In the genomic region with DNA sequence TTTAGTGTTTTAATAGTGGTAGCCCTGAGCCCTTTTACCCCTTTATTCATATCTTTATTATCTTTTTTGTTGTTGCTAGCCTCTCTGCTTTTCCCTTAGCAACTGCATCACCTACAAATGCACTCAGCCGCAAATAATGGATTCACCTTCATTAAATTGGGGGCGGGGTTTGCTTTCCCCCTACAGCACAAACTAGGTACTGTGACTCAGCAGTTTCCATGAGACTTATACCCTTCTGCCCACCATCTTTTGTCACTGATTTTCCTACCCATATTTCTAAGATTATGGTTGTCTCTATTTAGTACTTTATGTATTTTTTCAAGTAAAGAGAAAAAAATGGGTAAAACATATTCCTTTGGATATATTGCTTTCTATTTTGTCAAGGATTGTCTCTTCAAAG, we compare ENCODE assay signal across 27 mouse cellular contexts. TPM values are rescaled to one million over a fixed set of nuclear protein-coding genes. Genes with fewer than 3 reads are reported as not detected.
DNase-seq lines count a peak whose midpoint lies in the region; ATAC-seq and TF ChIP-seq lines count a peak whose summit lies in the region.
"Had no signal": no experiment of that assay in that cellular context is flagged by ENCODE, and none has a peak within 500 bp of the region (broad histone marks: within the 10 kb centered on the region; RNA-seq: fewer than 3 reads in every experiment).

No protein-coding gene starts in this region.

- no peaks in the 10 kb centered on the region for H3K9me3 ChIP-seq in midbrain, embryonic 11.5 days (ENCODE audit: control insufficient read depth, low read length)
- H3K9me3 ChIP-seq in midbrain, embryonic 16.5 days (replicated peaks; ENCODE audit: control insufficient read depth, low read length, poor library complexity, severe bottlenecking), result no peaks in the 10 kb centered on the region
- no peaks in the 10 kb centered on the region for H3K9me3 ChIP-seq in ES-E14 (ENCODE audit: control insufficient read depth, insufficient read depth, low read depth, low read length)
- H3K9me3 ChIP-seq in lung, postnatal 0 days (ENCODE audit: low read length), result no peaks in the 10 kb centered on the region
- H3K9me3 ChIP-seq: forebrain, embryonic 10.5 days; heart, embryonic 10.5 days; heart, embryonic 13.5 days; hindbrain, embryonic 10.5 days; hindbrain, embryonic 13.5 days; intestine, embryonic 15.5 days had no signal

- H3K9ac ChIP-seq in midbrain, embryonic 11.5 days (ENCODE audit: low read length), result no peak overlapping the region
- H3K9ac ChIP-seq in midbrain, embryonic 16.5 days (ENCODE audit: low read depth, low read length), result no peak overlapping the region
- no peak overlapping the region for H3K9ac ChIP-seq in ES-E14 (ENCODE audit: insufficient read depth, low read depth, low read length, poor library complexity, severe bottlenecking)
- H3K9ac ChIP-seq in lung, postnatal 0 days (replicated peaks; ENCODE audit: low read depth), result no peak overlapping the region
- H3K9ac ChIP-seq: forebrain, postnatal 0 days; heart, embryonic 13.5 days; hindbrain, embryonic 13.5 days; intestine, embryonic 15.5 days had no signal

- no peaks in the 10 kb centered on the region for H3K36me3 ChIP-seq in midbrain, embryonic 11.5 days (ENCODE audit: control insufficient read depth, insufficient read depth, low read length)
- H3K36me3 ChIP-seq in midbrain, embryonic 16.5 days (ENCODE audit: control insufficient read depth, insufficient read depth, low read length), result no peaks in the 10 kb centered on the region
- no peaks in the 10 kb centered on the region for H3K36me3 ChIP-seq in ES-E14 (ENCODE audit: control insufficient read depth, insufficient read depth, low read length, poor library complexity, severe bottlenecking)
- no peaks in the 10 kb centered on the region for H3K36me3 ChIP-seq in lung, postnatal 0 days (ENCODE audit: insufficient read depth, low read length)
- H3K36me3 ChIP-seq: forebrain, embryonic 10.5 days; heart, embryonic 10.5 days; hindbrain, embryonic 10.5 days; hindbrain, embryonic 13.5 days; intestine, embryonic 15.5 days had no signal

- H3K27ac ChIP-seq in midbrain, embryonic 11.5 days (ENCODE audit: low read depth, low read length), result no peak overlapping the region
- no peak overlapping the region for H3K27ac ChIP-seq in midbrain, embryonic 16.5 days (ENCODE audit: low read length)
- H3K27ac ChIP-seq in ES-E14 (ENCODE audit: insufficient read depth, low read depth, low read length, poor library complexity, severe bottlenecking), result no peak overlapping the region
- H3K27ac ChIP-seq in lung, postnatal 0 days (ENCODE audit: low read length), result no peak overlapping the region
- H3K27ac ChIP-seq: forebrain, embryonic 10.5 days; heart, embryonic 10.5 days; heart, embryonic 13.5 days; hindbrain, embryonic 10.5 days; hindbrain, embryonic 13.5 days; intestine, embryonic 15.5 days had no signal

- no peak for TF ChIP-seq CTCF in lung, postnatal 0 days (IDR thresholded peaks at IDR 0.05)

- H3K4me3 ChIP-seq in midbrain, embryonic 11.5 days (ENCODE audit: low read depth, low read length), result no peak overlapping the region
- no peak overlapping the region for H3K4me3 ChIP-seq in midbrain, embryonic 16.5 days (ENCODE audit: low read depth, low read length)
- no peak overlapping the region for H3K4me3 ChIP-seq in ES-E14 (ENCODE audit: insufficient read depth in 1 of 2, low read depth in 1 of 2, low read length in 2 of 2, poor library complexity in 1 of 2, severe bottlenecking in 1 of 2)
- no peak overlapping the region for H3K4me3 ChIP-seq in lung, postnatal 0 days (ENCODE audit: low read depth, low read length)
- H3K4me3 ChIP-seq: forebrain, embryonic 10.5 days; heart, embryonic 10.5 days; heart, embryonic 13.5 days; hindbrain, embryonic 10.5 days; hindbrain, embryonic 13.5 days; intestine, embryonic 15.5 days had no signal

- ATAC-seq in midbrain, embryonic 11.5 days (ENCODE audit: low FRiP score), result no peak
- ATAC-seq in midbrain, embryonic 16.5 days, result no peak
- no peak for ATAC-seq in lung, postnatal 0 days
- ATAC-seq: forebrain, embryonic 14.5 days; forebrain, postnatal 0 days; hindbrain, embryonic 16.5 days; intestine, embryonic 15.5 days had no signal

- no peak for TF ChIP-seq EP300 in lung, postnatal 0 days (IDR thresholded peaks at IDR 0.05)

- no peaks in the 10 kb centered on the region for H3K27me3 ChIP-seq in midbrain, embryonic 11.5 days (ENCODE audit: control insufficient read depth, insufficient read depth, low read length)
- H3K27me3 ChIP-seq in midbrain, embryonic 16.5 days (ENCODE audit: control insufficient read depth, insufficient read depth, low read depth, low read length), result no peaks in the 10 kb centered on the region
- no peaks in the 10 kb centered on the region for H3K27me3 ChIP-seq in lung, postnatal 0 days (replicated peaks; ENCODE audit: insufficient read depth, low read length)
- H3K27me3 ChIP-seq: heart, embryonic 13.5 days; hindbrain, embryonic 13.5 days; intestine, embryonic 15.5 days had no signal

- H3K4me1 ChIP-seq in midbrain, embryonic 11.5 days (ENCODE audit: control insufficient read depth, insufficient read depth, low read length), result no peaks in the 10 kb centered on the region
- H3K4me1 ChIP-seq in midbrain, embryonic 16.5 days (ENCODE audit: control insufficient read depth, insufficient read depth, low read length), result no peaks in the 10 kb centered on the region
- H3K4me1 ChIP-seq in ES-E14 (ENCODE audit: control insufficient read depth in 2 of 2, insufficient read depth in 2 of 2, low read length in 2 of 2, poor library complexity in 1 of 2), result no peaks in the 10 kb centered on the region
- no peaks in the 10 kb centered on the region for H3K4me1 ChIP-seq in lung, postnatal 0 days (ENCODE audit: insufficient read depth, low read depth, low read length)
- H3K4me1 ChIP-seq: forebrain, embryonic 10.5 days; hindbrain, embryonic 10.5 days; intestine, embryonic 15.5 days had no signal

- peak; percentile 72 for DNase-seq in midbrain, embryonic 11.5 days (ENCODE audit: low spot score, missing footprints)
- no peak for DNase-seq in ES-E14 (ENCODE audit: low read depth, low spot score)
- peak; percentile 18 for DNase-seq in ZHBTc4 (ENCODE audit: low read depth, low spot score)
- no peak for DNase-seq in lung, postnatal 14 days
- DNase-seq in adrenal gland, adult 18-20 months (ENCODE audit: low spot score in 2 of 2), result no peak
- no peak for DNase-seq in lung, postnatal 0 days (ENCODE audit: low spot score)
- DNase-seq: adrenal gland, adult 8-10 months; adrenal gland, postnatal 25 days; cerebellum, adult 11-12 months; cerebellum, adult 8-10 months; cerebellum, postnatal 10 days; cerebellum, postnatal 36 days; forebrain, postnatal 0 days; gastrocnemius, postnatal 25 days; heart, adult 18-20 months; heart, postnatal 36 days; kidney, adult 18-20 months had no signal

- 77% methylated on average over 2 of the region's 2 CpGs for WGBS in midbrain, embryonic 11.5 days
- 89% methylated on average over 2 of the region's 2 CpGs for WGBS in midbrain, embryonic 16.5 days
- WGBS in lung, postnatal 0 days, result 83% methylated on average over 2 of the region's 2 CpGs

- in situ Hi-C loops in ES-E14 (cut with MboI; ENCODE audit: low sequenced_read_pairs in 2 of 2, unreplicated experiment in 2 of 2), result no loop called here

- no peak overlapping the region for H3K4me2 ChIP-seq in midbrain, embryonic 11.5 days
- no peak overlapping the region for H3K4me2 ChIP-seq in midbrain, embryonic 16.5 days (ENCODE audit: low read length)
- H3K4me2 ChIP-seq in lung, postnatal 0 days (replicated peaks; ENCODE audit: low read depth, low read length), result no peak overlapping the region
- H3K4me2 ChIP-seq: heart, embryonic 13.5 days; hindbrain, embryonic 13.5 days; intestine, embryonic 15.5 days had no signal

TF ChIP-seq in ES-E14, 5 proteins besides CTCF, POLR2A, EP300 and RAD21:
- TF ChIP-seq MAFK (IDR thresholded peaks at IDR 0.05; ENCODE audit: insufficient read depth, low read depth, low read length), result peak; percentile 96
- no peak for TF ChIP-seq ZNF384 (IDR thresholded peaks at IDR 0.05; ENCODE audit: low read depth, low read length)
- TF ChIP-seq HCFC1 (IDR thresholded peaks at IDR 0.05; ENCODE audit: borderline replicate concordance, insufficient read depth, low read length), result no peak
TF ChIP-seq in ES-E14: peak in this region for 1.

RNA-seq across cellular contexts. Expression of a gene that starts 56.7 kb away (rescaled TPM):
- polyA plus RNA-seq in midbrain, embryonic 11.5 days (2014; fragmentation: Nextera tagmentation; extraction: Ambion mirVana), result 6.2 and 6.8 TPM in 2 replicates
- polyA plus RNA-seq in midbrain, embryonic 16.5 days (2015; fragmentation: Nextera tagmentation; extraction: Ambion mirVana), result 22.3 and 23.5 TPM in 2 replicates
- 1.4 and 11.9 TPM in 2 replicates for total RNA-seq in ES-E14 (2012; rRNA removed)
- 1 to 10 TPM in 1 of 2 experiments, under 1 TPM in 1; 0.96 to 2.5 TPM for total RNA-seq in adrenal gland, adult 18-20 months (2021)
- 1.2 and 1.4 TPM in 2 replicates for polyA plus RNA-seq in lung, postnatal 0 days (2015; fragmentation: Nextera tagmentation; extraction: Ambion mirVana)
- total RNA-seq: MEL had no signal

Comparison
In these comparisons a context has a peak if more than half of its experiments do, and no peak if none do; other contexts are left out.
1. DNase-seq: peak in midbrain, embryonic 11.5 days (single experiment) and ZHBTc4 (single experiment); none in ES-E14 (single experiment), lung, postnatal 14 days (single experiment), adrenal gland, adult 18-20 months (0 of 2) and lung, postnatal 0 days (single experiment).